Mouse (Mus musculus) ES-E14 (cell line): Measurements from ENCODE around the gene Rfxank.

Experiments used
- CHD2 ChIP-seq: IDR thresholded peaks from 2 replicates; pipeline ENCODE4 v1.6.1; 2014; ENCODE audit warnings: mild to moderate bottlenecking, low read depth, low read length, inconsistent platforms
- HCFC1 ChIP-seq: IDR thresholded peaks from 2 replicates; pipeline ENCODE4 v1.6.1; 2012; ENCODE audit warnings: low read length, inconsistent platforms, borderline replicate concordance; ENCODE audit not compliant: insufficient read depth
- MAFK ChIP-seq: IDR thresholded peaks from 2 replicates; pipeline ENCODE4 v1.6.1; 2014; ENCODE audit warnings: mild to moderate bottlenecking, low read depth, low read length, inconsistent platforms; ENCODE audit not compliant: insufficient read depth
- ZC3H11A ChIP-seq: IDR thresholded peaks from 2 replicates; pipeline ENCODE4 v1.6.1; 2012; ENCODE audit warnings: low read depth, mild to moderate bottlenecking, inconsistent platforms, low read length, borderline replicate concordance
- ZNF384 ChIP-seq: IDR thresholded peaks from 2 replicates; pipeline ENCODE4 v1.6.1; 2012; ENCODE audit warnings: low read depth, low read length, inconsistent platforms

- no peak for TF ChIP-seq ZC3H11A
- no peak for TF ChIP-seq MAFK
- TF ChIP-seq CHD2 = no peak
- no peak for TF ChIP-seq ZNF384
- no peak for TF ChIP-seq HCFC1
Measured at GRCm38 (mm10) chr8:70099276-70099675, 39.7 kb downstream of the Rfxank start.
